Mouse (Mus musculus) layer of hippocampus, adult 9-10 months (tissue): ENCODE measurements at regions not wholly inside any gene's neighbourhood (a gene's known extent, or its start where the extent isn't known, plus 50 kb on each side); places are given as distances from the start of the nearest gene placed in this dataset.

ENCODE experiments used
- DNase-seq: peaks from one replicate; pipeline ENCODE4 v3.0.0; 2022; ENCODE audit warnings: low spot score

GRCm38 (mm10) chr7:129772540-129773331, 181.1 kb downstream of the Wdr11 start:
- DNase-seq = no peak

DNA sequence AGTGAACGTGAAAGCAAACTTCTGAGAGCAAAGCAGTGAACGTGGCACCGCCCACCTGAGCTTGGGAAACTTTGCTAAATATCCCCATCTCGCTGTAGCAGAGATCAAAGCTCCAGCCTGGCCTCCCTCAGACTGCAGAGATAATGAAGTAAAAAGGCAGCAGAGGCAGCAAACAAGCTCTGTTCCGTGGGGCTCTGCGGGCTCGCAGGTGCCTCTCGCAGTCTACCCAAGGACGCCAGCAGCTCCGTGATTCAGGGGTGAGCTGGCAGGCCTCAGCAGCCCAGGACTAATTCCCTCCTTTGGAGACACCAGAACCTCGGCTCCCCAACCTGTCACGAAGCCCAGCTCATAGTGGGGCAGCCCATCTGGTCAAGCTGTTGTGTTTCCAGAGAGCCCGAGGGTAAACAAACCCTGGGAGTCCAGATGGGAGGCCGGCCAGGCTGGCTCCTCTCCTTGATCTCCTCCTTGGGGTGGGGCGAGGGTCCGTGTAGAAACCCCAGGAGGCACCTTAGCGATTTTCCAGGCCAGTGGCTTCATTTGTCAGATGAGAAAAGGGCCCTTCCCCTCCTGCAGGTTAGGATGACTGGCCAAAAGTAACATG, 182.7 kb downstream of the Wdr11 start:
- DNase-seq = no peak

- DNase-seq = no peak
Measured at GRCm38 (mm10) chr7:129775189-129775588, 183.5 kb downstream of the Wdr11 start.

DNA sequence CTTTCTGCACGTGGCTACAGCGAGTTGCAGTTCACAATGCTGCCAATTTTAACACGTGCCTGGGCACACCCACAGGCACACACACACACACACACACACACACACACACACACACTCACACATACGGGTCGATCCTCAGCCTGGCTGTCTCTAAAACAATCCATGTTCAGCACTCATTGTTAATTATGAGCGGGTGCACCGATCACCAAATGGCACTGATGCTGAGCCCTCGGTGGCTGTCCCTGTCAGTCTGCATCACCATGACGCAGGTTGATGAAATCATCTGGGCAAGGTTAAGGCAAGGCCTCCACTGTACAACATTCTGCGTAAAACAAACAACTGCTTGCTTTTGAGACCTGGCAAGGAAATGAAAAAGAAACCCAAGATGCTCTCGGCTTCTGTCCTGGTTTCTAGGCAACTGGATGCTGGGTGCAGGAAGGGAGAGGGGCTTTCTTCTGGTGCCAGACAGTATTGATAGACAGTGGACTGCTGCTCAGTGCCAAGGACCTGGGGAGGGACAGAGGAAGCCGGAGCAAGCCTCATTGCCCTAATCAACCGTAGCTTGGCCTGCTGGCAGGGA, 187.3 kb downstream of the Wdr11 start:
- DNase-seq = no peak

- DNase-seq = no peak
Measured at GRCm38 (mm10) chr7:129779939-129780338, 188.3 kb downstream of the Wdr11 start.

- DNase-seq = no peak
Measured at GRCm38 (mm10) chr7:129781756-129782155, 190.1 kb downstream of the Wdr11 start.

- DNase-seq = no peak
Measured at GRCm38 (mm10) chr7:129784966-129785365, 193.3 kb downstream of the Wdr11 start.

- no peak for DNase-seq
Measured at GRCm38 (mm10) chr7:129787011-129787410, 195.3 kb downstream of the Wdr11 start.

GRCm38 (mm10) chr7:129787736-129788135, 196.1 kb downstream of the Wdr11 start:
- no peak for DNase-seq

GRCm38 (mm10) chr7:129789461-129789860, 197.8 kb downstream of the Wdr11 start:
- DNase-seq = no peak

GRCm38 (mm10) chr7:129790590-129791449, 199.2 kb downstream of the Wdr11 start:
- DNase-seq = no peak

- no peak for DNase-seq
Measured at GRCm38 (mm10) chr7:129791450-129791820, 199.8 kb downstream of the Wdr11 start.

- DNase-seq = no peak
Measured at GRCm38 (mm10) chr7:129793733-129794132, 202.1 kb downstream of the Wdr11 start.

GRCm38 (mm10) chr7:129794276-129794675, 202.6 kb downstream of the Wdr11 start:
- DNase-seq = no peak

GRCm38 (mm10) chr7:129798525-129798924, 206.9 kb downstream of the Wdr11 start:
- DNase-seq = no peak

DNA sequence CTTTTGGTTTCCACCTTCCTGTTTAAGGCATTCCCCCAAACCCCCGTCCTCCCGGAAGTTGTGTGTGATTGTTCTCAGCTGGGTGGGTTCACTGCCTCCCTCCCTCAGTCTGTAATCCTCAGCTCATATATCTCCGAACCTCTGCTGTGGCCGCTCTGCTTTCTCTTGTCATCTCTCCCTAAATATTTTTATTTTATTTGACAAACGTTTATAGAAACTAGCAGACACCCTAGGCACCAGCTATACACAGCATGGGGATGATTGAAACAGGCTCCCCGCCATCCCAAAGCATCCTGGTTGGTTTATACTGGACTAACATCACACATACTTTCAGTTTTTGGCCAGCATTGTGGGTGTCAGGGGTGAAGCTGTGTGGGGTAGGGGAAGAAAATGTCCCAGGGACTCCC, 208.8 kb downstream of the Wdr11 start:
- DNase-seq = no peak

GRCm38 (mm10) chr7:129801431-129801847, 209.8 kb downstream of the Wdr11 start:
- no peak for DNase-seq

DNA sequence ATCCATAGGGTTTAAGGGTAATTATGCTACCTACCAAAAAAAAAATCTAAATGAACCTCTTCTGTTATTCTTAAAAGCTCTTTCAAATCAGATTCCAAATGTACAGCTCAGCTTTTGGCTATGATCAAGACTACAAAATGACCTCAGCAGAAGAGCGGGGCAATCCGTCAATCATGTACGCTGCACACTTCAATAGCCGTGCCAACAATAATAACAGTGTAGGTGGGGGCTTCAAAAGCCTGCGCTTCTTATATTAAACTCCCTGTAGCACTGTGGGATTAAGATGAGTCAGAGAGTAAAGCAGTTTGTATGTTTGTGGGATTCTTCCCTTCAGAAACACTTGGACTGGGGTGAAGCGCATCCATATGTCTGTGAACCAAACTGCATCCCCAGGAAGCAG, 210.5 kb downstream of the Wdr11 start:
- no peak for DNase-seq

- DNase-seq = no peak
Measured at GRCm38 (mm10) chr7:129805340-129805739, 213.7 kb downstream of the Wdr11 start.

- no peak for DNase-seq
Measured at GRCm38 (mm10) chr7:129810141-129810540, 218.5 kb downstream of the Wdr11 start.

GRCm38 (mm10) chr7:129810565-129810964, 218.9 kb downstream of the Wdr11 start:
- no peak for DNase-seq

GRCm38 (mm10) chr7:129814149-129814860, 222.6 kb downstream of the Wdr11 start:
- no peak for DNase-seq
